Mouse (Mus musculus): Measurements from ENCODE around the gene Neu3. TPM values are rescaled to one million over a fixed set of nuclear protein-coding genes. Genes with fewer than 3 reads are reported as not detected.

Gene Neu3
- polyA plus RNA-seq, 1 experiment = 4.3 TPM

- no peak for DNase-seq (ENCODE audit: low read depth)
These were observed 32.8 kb downstream of the Neu3 start for GRCm38 (mm10) chr7:99795192-99795981.

- DNase-seq (ENCODE audit: low read depth) = no peak
These were observed 34.1 kb downstream of the Neu3 start for GRCm38 (mm10) chr7:99794096-99794495.

GRCm38 (mm10) chr7:99790816-99791215 is 37.4 kb downstream of the Neu3 start:
- DNase-seq (ENCODE audit: low read depth) = no peak

GRCm38 (mm10) chr7:99788563-99788962 is 39.7 kb downstream of the Neu3 start:
- DNase-seq (ENCODE audit: low read depth) = no peak

- DNase-seq (ENCODE audit: low read depth) = no peak
These were observed 40.3 kb downstream of the Neu3 start for GRCm38 (mm10) chr7:99787935-99788334.

- no peak for DNase-seq (ENCODE audit: low read depth)
These were observed 41.4 kb downstream of the Neu3 start for GRCm38 (mm10) chr7:99786774-99787173.

GRCm38 (mm10) chr7:99785553-99785952 is 42.7 kb downstream of the Neu3 start:
- no peak for DNase-seq (ENCODE audit: low read depth)

- DNase-seq (ENCODE audit: low read depth) = no peak
These were observed 44.8 kb downstream of the Neu3 start for GRCm38 (mm10) chr7:99783421-99783820.

GRCm38 (mm10) chr7:99781916-99782315 is 46.3 kb downstream of the Neu3 start:
- no peak for DNase-seq (ENCODE audit: low read depth)

GRCm38 (mm10) chr7:99781385-99781784 is 46.8 kb downstream of the Neu3 start:
- no peak for DNase-seq (ENCODE audit: low read depth)

- no peak for DNase-seq (ENCODE audit: low read depth)
These were observed 65.0 kb downstream of the Neu3 start, which contains the start of gene Olfr521 for GRCm38 (mm10) chr7:99763207-99763606. Gene Olfr521 (plus strand): TSS chr7:99763507.

Other genes starting within 250 kb of the Neu3 start
- 3.2 TPM in 2 replicates for gene Tpbgl, start 201.3 kb downstream of the Neu3 start, polyA plus RNA-seq (2012; rRNA removed)
- 32.2 and 33.2 TPM in 2 replicates for gene Slco2b1, start 117.1 kb downstream of the Neu3 start, polyA plus RNA-seq (2012; rRNA removed)
- 0.27 TPM in 1 of 2 replicates, not detected in the other for gene Olfr520, start 98.1 kb downstream of the Neu3 start, polyA plus RNA-seq (2012; rRNA removed)
- gene Olfr521, start 64.9 kb downstream of the Neu3 start, polyA plus RNA-seq (2012; rRNA removed) = not detected in 2 replicates
- gene Xrra1, start 30.7 kb upstream of the Neu3 start, polyA plus RNA-seq (2012; rRNA removed) = 2.8 and 3.4 TPM in 2 replicates
- gene Spcs2, start 35.0 kb upstream of the Neu3 start, polyA plus RNA-seq (2012; rRNA removed) = 48.4 and 73.4 TPM in 2 replicates
- 3.6 and 4.8 TPM in 2 replicates for gene Rnf169, start 152.0 kb upstream of the Neu3 start, polyA plus RNA-seq (2012; rRNA removed)
- gene Chrdl2, start 177.8 kb upstream of the Neu3 start, polyA plus RNA-seq (2012; rRNA removed) = 4.7 and 6.7 TPM in 2 replicates

Data from gonadal fat pad, adult 2 months (tissue).